Mouse (Mus musculus): ENCODE data around the gene Cdc42ep5.
"Not testable (repeated sequence)": the region's sequence is repeated elsewhere in the genome, so short reads cannot be mapped to it uniquely, and the experiment has no call there.

DNA sequence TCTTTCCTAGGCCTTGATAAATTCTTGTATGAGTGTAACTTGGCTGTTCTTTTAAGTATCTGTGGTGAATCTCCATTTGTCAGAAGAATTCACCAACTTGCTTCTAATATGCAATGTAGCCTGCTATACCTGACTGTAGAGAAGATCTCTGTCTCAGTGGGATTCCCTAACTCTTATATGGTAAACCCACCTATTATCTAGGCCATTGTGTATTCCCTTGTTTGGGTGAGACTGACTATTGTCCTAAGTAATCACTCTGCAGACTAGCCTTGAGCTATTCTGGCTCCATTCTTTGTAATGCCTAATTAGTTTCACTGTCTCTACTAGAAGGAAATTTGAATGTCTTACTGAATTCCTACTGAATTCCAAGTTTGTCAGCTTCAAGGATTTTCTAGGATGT, 48.8 kb upstream of the Cdc42ep5 start:
- not testable (repeated sequence) for TF ChIP-seq CTCF (IDR thresholded peaks at IDR 0.05; ENCODE audit: extremely low read depth, insufficient read length, insufficient replicate concordance, low read depth, low read length); POLR2A (IDR thresholded peaks at IDR 0.05; ENCODE audit: low read depth, low read length)
